Mouse (Mus musculus): ENCODE measurements around the gene Fgf23.

DNA sequence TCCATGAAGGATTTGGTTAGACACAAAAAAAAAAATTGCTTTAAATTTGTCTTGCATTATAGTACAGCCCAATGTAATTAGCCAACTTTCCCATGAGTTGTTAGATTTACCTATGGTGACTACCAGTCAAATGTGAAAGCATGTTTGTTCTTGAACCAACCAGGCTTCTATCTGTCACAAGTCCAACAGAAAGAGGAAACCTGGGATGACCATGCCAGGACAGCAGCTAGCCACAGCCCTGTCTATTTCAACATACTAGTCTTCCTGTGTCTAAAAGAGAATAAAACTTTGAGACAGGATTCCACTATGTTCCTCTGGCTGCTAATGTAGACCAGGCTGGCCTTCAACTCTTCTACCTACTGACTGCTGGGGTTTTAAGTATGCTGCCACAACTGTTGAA is 34.7 kb downstream of the Fgf23 start:
- no peak for TF ChIP-seq CTCF (IDR thresholded peaks at IDR 0.05; ENCODE audit: low read depth)
- no peak for TF ChIP-seq EP300 (IDR thresholded peaks at IDR 0.05; ENCODE audit: low read depth)
